Comparison of ENCODE assay signal across 8 mouse cellular contexts in genomic region chr5:109690537-109691201, GRCm38 (mm10). TPM values are rescaled to one million over a fixed set of nuclear protein-coding genes. Genes with fewer than 3 reads are reported as not detected.
DNase-seq lines count a peak whose midpoint lies in the region; ATAC-seq and TF ChIP-seq lines count a peak whose summit lies in the region.
"Not testable (repeated sequence)": the region's sequence is repeated elsewhere in the genome, so short reads cannot be mapped to it uniquely, and the experiment has no call there.

TSS of gene 5430403G16Rik (minus strand) at chr5:109691041.

- peak within 1 kb of the TSS; percentile 88 for H3K27ac ChIP-seq in forebrain, embryonic 10.5 days
- peak within 1 kb of the TSS; percentile 56; the same call in 1 of the 2 replicates for H3K27ac ChIP-seq in heart, embryonic 15.5 days
- H3K27ac ChIP-seq in liver, embryonic 14.5 days = peak within 1 kb of the TSS; percentile 39; the same call in 1 of the 2 replicates
- not testable (repeated sequence) for H3K27ac ChIP-seq in neural tube, embryonic 11.5 days (ENCODE audit: low read depth, low read length)
- H3K27ac ChIP-seq in stomach, postnatal 0 days (replicated peaks) = peak within 1 kb of the TSS; percentile 81

- TF ChIP-seq CTCF in liver, embryonic 14.5 days (IDR thresholded peaks at IDR 0.05; ENCODE audit: low read depth); stomach, postnatal 0 days (IDR thresholded peaks at IDR 0.05; ENCODE audit: low read depth): not testable (repeated sequence)

- peak within 1 kb of the TSS; percentile 87 for H3K4me2 ChIP-seq in heart, embryonic 15.5 days
- H3K4me2 ChIP-seq in liver, embryonic 14.5 days (ENCODE audit: low read depth) = peak within 1 kb of the TSS; percentile 73
- peak within 1 kb of the TSS; percentile 47 for H3K4me2 ChIP-seq in neural tube, embryonic 11.5 days (ENCODE audit: low read depth)
- peak within 1 kb of the TSS; percentile 58 for H3K4me2 ChIP-seq in stomach, postnatal 0 days (replicated peaks; ENCODE audit: low read depth)

- TF ChIP-seq EP300 in liver, embryonic 14.5 days (IDR thresholded peaks at IDR 0.05; ENCODE audit: low read depth); stomach, postnatal 0 days (optimal IDR thresholded peaks at IDR 0.05): not testable (repeated sequence)

- DNase-seq in c-Kit-negative CD71-positive TER-119-positive erythroid progenitor cells, embryonic 14.5 days (ENCODE audit: low read depth, low spot score) = peak; percentile 28
- peak; percentile 83 for DNase-seq in forebrain, embryonic 10.5 days (ENCODE audit: extremely low spot score, low spot score)
- peak; percentile 80 to 90 for DNase-seq in kidney, postnatal 25 days
- DNase-seq in liver, embryonic 14.5 days (ENCODE audit: low read depth in 3 of 3, low spot score in 3 of 3) = peak; percentile 72 to 79 (median 73)
- DNase-seq in neural tube, embryonic 11.5 days (ENCODE audit: low spot score) = peak; percentile 83
- peak; percentile 81 for DNase-seq in stomach, postnatal 0 days (ENCODE audit: low spot score)

- not testable (repeated sequence) for H3K27me3 ChIP-seq in forebrain, embryonic 10.5 days (ENCODE audit: poor library complexity, severe bottlenecking); heart, embryonic 15.5 days; liver, embryonic 14.5 days (ENCODE audit: control insufficient read depth, insufficient read depth, low read length); neural tube, embryonic 11.5 days (ENCODE audit: control insufficient read depth, insufficient read depth, low read length); stomach, postnatal 0 days (ENCODE audit: control insufficient read depth, insufficient read depth, low read length)

- peak within 1 kb of the TSS; percentile 77 for H3K9ac ChIP-seq in heart, embryonic 15.5 days
- H3K9ac ChIP-seq in liver, embryonic 14.5 days (replicated peaks) = peak within 1 kb of the TSS; percentile 66
- peak within 1 kb of the TSS; percentile 49 for H3K9ac ChIP-seq in neural tube, embryonic 11.5 days (ENCODE audit: low read length)
- peak within 1 kb of the TSS; percentile 65 for H3K9ac ChIP-seq in stomach, postnatal 0 days (ENCODE audit: low read length)

- peak within 1 kb of the TSS; percentile 68 for H3K4me3 ChIP-seq in forebrain, embryonic 10.5 days
- peak within 1 kb of the TSS; percentile 73 for H3K4me3 ChIP-seq in heart, embryonic 15.5 days
- peak within 1 kb of the TSS; percentile 64 to 84 for H3K4me3 ChIP-seq in liver, embryonic 14.5 days (ENCODE audit: insufficient read depth in 1 of 2, low read depth in 2 of 2, low read length in 2 of 2)
- peak within 1 kb of the TSS; percentile 46 for H3K4me3 ChIP-seq in neural tube, embryonic 11.5 days (ENCODE audit: low read depth, low read length)
- H3K4me3 ChIP-seq in stomach, postnatal 0 days (ENCODE audit: low read depth, low read length) = peak within 1 kb of the TSS; percentile 56

- H3K36me3 ChIP-seq in forebrain, embryonic 10.5 days (replicated peaks); heart, embryonic 15.5 days; liver, embryonic 14.5 days (replicated peaks; ENCODE audit: control insufficient read depth, insufficient read depth, low read depth); neural tube, embryonic 11.5 days (ENCODE audit: control insufficient read depth, insufficient read depth, low read length); stomach, postnatal 0 days (ENCODE audit: control insufficient read depth, insufficient read depth, low read length): not testable (repeated sequence)

- not testable (repeated sequence) for H3K9me3 ChIP-seq in forebrain, embryonic 10.5 days; heart, embryonic 15.5 days (replicated peaks); liver, embryonic 14.5 days (ENCODE audit: control insufficient read depth, low read length); neural tube, embryonic 11.5 days (ENCODE audit: control insufficient read depth, low read length); stomach, postnatal 0 days (ENCODE audit: control insufficient read depth, low read length)

- not testable (repeated sequence) for H3K4me1 ChIP-seq in forebrain, embryonic 10.5 days; heart, embryonic 15.5 days (replicated peaks); liver, embryonic 14.5 days (replicated peaks; ENCODE audit: control insufficient read depth in 2 of 2, insufficient read depth in 2 of 2, low read length in 1 of 2); neural tube, embryonic 11.5 days (ENCODE audit: control insufficient read depth, insufficient read depth, low read length); stomach, postnatal 0 days (replicated peaks; ENCODE audit: control insufficient read depth, insufficient read depth)

- under 1% methylated on average over 26 of the region's 26 CpGs for WGBS in forebrain, embryonic 10.5 days
- under 1% methylated on average over 25 of the region's 26 CpGs for WGBS in heart, embryonic 15.5 days
- WGBS in liver, embryonic 14.5 days (ENCODE audit: insufficient replicate concordance) = under 1% methylated on average over 24 of the region's 26 CpGs
- WGBS in neural tube, embryonic 11.5 days = under 1% methylated on average over 25 of the region's 26 CpGs
- WGBS in stomach, postnatal 0 days = under 1% methylated on average over 24 of the region's 26 CpGs

- peak; percentile 98 for ATAC-seq in CD4-positive, CD25-positive, alpha-beta regulatory T cell, adult 4 months
- ATAC-seq in heart, embryonic 15.5 days (replicated peaks; ENCODE audit: insufficient number of reproducible peaks, insufficient read depth, low FRiP score, low read depth) = peak; percentile 96
- ATAC-seq in liver, embryonic 14.5 days (ENCODE audit: insufficient read depth) = peak; percentile 97
- peak; percentile 99 for ATAC-seq in neural tube, embryonic 11.5 days (ENCODE audit: insufficient read depth, low FRiP score, low TSS enrichment)
- ATAC-seq in stomach, postnatal 0 days (ENCODE audit: low FRiP score, low TSS enrichment) = peak; percentile 99

RNA-seq across cellular contexts. Expression of gene 5430403G16Rik, which starts in this region (rescaled TPM):
- polyA plus RNA-seq in CD4-positive, CD25-positive, alpha-beta regulatory T cell, adult 4 months (2017; shearing (Covaris generic)) = 1 to 10 TPM; 7.2 to 9.4 TPM
- 2.2 and 2.7 TPM in 2 replicates for polyA plus RNA-seq in forebrain, embryonic 10.5 days (2016; fragmentation: Nextera tagmentation; extraction: Ambion mirVana)
- polyA plus RNA-seq in heart, embryonic 15.5 days (2015; fragmentation: Nextera tagmentation; extraction: Ambion mirVana) = 0.78 and 1.1 TPM in 2 replicates
- 0.12 and 0.26 TPM in 2 replicates for polyA plus RNA-seq in liver, embryonic 14.5 days (2012; rRNA removed)
- 0.27 and 0.43 TPM in 2 replicates for polyA plus RNA-seq in liver, embryonic 14.5 days (2014; fragmentation: Nextera tagmentation; extraction: Ambion mirVana)
- polyA plus RNA-seq in neural tube, embryonic 11.5 days (2014; fragmentation: Nextera tagmentation; extraction: Ambion mirVana) = 1.7 and 2.1 TPM in 2 replicates
- polyA plus RNA-seq in stomach, postnatal 0 days (2015; fragmentation: Nextera tagmentation; extraction: Ambion mirVana) = 1.3 TPM in 2 replicates

Comparison
In these comparisons a context has a peak if more than half of its experiments do, and no peak if none do; other contexts are left out.
1. Peak in DNase-seq, ATAC-seq, H3K4me3 ChIP-seq, H3K27ac ChIP-seq, H3K9ac ChIP-seq and H3K4me2 ChIP-seq in liver, embryonic 14.5 days; RNA of the gene not detected or under 1 TPM.
2. DNase-seq: peak in every context shown above with its lines; median percentile 85 in kidney, postnatal 25 days; 83 in forebrain, embryonic 10.5 days; 83 in neural tube, embryonic 11.5 days; 81 in stomach, postnatal 0 days; 73 in liver, embryonic 14.5 days; 28 in c-Kit-negative CD71-positive TER-119-positive erythroid progenitor cells, embryonic 14.5 days.